Mouse (Mus musculus): ENCODE results near the gene G6pc3. TPM values are rescaled to one million over a fixed set of nuclear protein-coding genes. Genes with fewer than 3 reads are reported as not detected.

Gene G6pc3
- total RNA-seq, 2 experiments from 2014 or later: 29.9 to 32.6 TPM

GRCm38 (mm10) chr11:102219247-102219993 lies 30.0 kb downstream of the G6pc3 start:
- DNase-seq: peak; percentile 41

DNA sequence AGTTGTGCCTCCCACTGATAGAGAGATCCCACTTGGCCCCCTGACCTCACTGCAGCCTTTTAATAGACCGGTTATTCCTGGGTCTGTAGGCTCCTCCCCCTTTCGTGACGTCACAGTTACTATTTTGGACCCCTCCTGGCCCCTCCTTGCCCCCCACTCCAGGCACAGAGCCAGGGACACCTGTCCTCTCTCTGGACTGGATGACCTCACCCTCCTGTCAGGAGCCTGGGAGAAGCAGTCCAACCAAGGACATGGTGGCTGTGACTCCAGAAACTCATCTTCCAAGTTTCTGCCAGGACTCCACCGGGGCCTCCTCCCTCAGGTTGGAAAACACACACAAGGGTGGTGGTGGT lies 30.6 kb downstream of the G6pc3 start:
- peak; percentile 95 for DNase-seq

DNA sequence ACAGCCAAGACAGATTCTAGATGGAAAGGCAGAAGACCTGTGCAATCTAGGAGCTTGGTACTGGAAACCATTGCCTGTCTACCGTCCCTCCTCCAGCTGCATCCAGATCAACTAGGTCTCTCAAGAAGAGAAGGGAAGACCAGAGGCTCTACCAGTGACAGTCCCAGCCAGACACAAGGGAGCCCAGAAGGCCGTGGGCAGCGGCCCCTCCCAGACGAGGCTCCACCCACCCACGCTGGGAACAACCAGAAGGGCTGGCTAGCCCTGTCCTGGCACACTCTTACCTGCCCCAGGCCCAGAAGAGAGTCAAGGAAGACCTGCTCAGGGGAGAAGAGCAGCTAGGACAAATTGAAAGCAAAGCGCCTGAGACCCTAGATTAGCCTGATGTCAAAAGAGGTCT lies 31.0 kb downstream of the G6pc3 start:
- DNase-seq: no peak

- DNase-seq: no peak
Measured at GRCm38 (mm10) chr11:102221243-102221953, 32.0 kb downstream of the G6pc3 start.

DNA sequence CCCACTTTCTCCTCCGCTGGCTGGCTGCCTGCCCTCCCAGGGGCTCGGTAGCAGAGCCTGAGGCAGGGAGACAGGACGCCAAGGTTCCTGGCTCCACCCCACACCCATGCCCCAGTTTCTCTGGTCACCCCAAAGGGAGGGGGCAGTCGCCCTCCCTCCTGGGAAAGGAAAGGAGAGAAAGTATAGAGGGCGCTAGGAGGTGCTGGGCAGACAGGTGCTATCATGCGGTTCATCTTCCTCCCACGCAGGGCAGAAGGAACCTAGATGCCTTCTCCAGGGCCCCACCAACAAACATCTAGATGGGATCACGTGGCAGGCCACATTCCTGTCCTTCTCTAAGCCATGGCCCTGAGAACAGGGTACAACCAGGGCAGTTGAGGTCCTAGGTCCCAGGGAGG lies 32.5 kb downstream of the G6pc3 start:
- no peak for DNase-seq

- DNase-seq: peak; percentile 81
Measured at GRCm38 (mm10) chr11:102223166-102223565, 33.7 kb downstream of the G6pc3 start.

GRCm38 (mm10) chr11:102224686-102225085 lies 35.3 kb downstream of the G6pc3 start:
- peak; percentile 42 for DNase-seq

DNA sequence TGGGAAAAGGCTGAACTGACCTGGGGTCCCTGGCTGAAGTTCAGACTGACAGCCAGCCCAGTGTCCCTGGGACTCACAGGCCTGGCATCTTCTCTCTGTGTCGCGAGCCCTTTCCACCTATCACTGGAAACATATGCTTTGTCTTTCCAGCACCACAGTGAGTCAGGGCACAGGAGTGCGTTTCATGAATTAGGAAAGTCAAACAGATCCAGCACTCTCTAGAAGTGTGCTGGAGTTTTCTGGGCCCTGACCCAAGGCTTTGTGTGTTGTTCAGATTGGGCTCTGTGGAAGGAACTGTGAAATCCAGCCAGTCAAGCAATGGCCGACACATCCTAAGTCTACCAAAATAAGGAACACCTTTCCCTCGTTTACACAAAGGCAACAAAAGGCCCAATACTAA lies 35.8 kb downstream of the G6pc3 start:
- DNase-seq: no peak

GRCm38 (mm10) chr11:102226067-102226978 lies 36.9 kb downstream of the G6pc3 start:
- no peak for DNase-seq

GRCm38 (mm10) chr11:102227270-102228190 lies 38.1 kb downstream of the G6pc3 start:
- DNase-seq: no peak

GRCm38 (mm10) chr11:102228191-102228545 lies 38.7 kb downstream of the G6pc3 start:
- DNase-seq: no peak

GRCm38 (mm10) chr11:102228646-102229268 lies 39.3 kb downstream of the G6pc3 start:
- no peak for DNase-seq

DNA sequence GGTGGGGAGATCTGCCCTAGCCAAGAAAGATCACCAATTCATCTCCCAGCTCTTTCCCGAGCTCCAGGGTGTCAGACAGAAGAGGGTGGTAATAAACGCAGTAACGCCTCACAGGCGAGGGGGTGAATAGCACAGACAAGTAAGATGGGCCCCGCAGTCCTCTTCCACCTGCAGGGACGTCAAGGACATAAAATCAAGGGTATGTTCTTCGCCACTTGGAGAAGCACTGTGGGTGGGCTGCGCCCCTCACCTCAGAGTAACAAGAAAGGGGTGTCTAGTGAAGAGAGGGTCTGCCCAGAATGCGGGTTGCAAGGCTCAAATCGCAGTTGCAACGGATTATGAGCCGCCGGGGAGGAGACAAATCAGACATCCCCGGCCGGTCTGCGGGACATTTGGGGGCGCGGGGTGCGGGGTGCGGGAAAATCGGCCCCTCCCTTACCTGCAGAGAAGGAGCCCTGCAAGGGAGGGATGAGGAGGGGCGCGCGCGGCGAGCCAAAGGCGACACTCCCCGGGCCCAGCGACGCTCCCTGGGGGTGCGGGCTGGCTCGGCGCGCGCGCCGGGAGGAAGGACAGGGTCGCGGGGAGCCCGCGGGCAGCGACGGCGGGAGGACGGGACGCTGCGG lies 40.0 kb downstream of the G6pc3 start:
- DNase-seq: no peak

- peak; percentile 98 for DNase-seq
Measured at GRCm38 (mm10) chr11:102230006-102230741, 40.8 kb downstream of the G6pc3 start, which contains the start of gene Hdac5. Hdac5 (minus strand) TSS chr11:102230166.

DNA sequence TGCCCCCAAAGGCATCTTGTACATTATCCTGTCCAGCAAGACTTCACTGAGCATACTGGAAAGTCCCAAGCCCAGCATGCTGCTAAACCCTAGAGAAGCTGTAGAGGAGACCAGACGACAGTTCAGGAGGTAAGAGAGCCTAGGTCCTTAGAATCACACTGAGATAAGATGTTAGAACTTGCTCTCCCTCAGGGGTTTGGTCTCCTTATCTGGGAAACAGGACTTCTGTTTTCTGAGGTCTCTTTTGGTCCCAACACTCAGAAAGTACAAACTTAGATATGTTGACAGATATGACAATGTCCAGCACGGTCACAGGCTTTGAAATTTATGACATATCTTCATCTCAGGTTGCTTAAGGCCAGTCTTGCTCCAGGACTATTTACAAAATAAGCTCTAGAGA lies 46.6 kb downstream of the G6pc3 start:
- DNase-seq: no peak

DNA sequence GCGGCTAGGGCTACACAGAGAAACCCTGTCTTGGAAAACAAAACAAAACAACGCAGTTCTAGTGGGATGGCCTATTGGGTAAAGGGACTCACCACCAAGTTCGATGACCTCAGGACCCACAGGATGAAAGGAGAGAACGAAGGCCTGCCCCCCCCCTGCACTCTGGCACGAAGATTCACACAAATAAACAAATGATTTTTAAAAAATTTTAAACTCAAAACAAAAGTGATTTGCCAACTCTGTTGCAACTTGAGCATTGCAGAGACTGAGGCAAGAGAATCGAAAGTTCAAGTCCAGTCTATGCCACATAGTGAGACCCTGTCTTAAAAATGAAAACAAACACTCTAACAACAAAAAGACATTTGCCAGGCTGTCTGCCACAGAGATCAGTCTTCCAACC lies 51.2 kb downstream of the G6pc3 start:
- DNase-seq: no peak

DNA sequence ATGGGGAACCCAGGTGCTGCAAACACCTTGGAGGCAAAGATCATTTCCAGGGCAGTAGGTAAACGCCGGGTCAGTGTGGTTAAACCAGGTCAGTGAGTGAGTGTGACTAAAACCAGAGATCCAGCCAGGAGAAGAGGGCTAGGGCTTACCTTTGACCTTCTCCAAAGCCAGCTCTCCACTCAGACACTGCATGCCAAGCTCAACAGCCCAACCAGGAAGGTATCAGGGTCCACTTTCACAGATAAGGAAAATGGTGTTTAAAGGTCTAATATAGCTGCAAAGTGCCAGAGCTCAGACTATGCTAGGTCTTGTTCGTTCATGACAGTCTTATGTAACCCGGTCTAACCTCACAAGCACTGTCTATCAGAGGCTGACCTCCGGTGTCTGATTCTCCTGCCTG lies 51.8 kb downstream of the G6pc3 start:
- DNase-seq: no peak

GRCm38 (mm10) chr11:102241874-102242273 lies 52.5 kb downstream of the G6pc3 start:
- DNase-seq: no peak
